Mouse (Mus musculus) heart, adult 11 months (tissue): Measurements from ENCODE around the gene Fbxw5.
"Not testable (repeated sequence)": the region's sequence is repeated elsewhere in the genome, so short reads cannot be mapped to it uniquely, and the experiment has no call there.

ENCODE experiments used
- DNase-seq: peaks from one replicate; pipeline ENCODE4 v3.0.0; 2022

Fbxw5 gene

DNA sequence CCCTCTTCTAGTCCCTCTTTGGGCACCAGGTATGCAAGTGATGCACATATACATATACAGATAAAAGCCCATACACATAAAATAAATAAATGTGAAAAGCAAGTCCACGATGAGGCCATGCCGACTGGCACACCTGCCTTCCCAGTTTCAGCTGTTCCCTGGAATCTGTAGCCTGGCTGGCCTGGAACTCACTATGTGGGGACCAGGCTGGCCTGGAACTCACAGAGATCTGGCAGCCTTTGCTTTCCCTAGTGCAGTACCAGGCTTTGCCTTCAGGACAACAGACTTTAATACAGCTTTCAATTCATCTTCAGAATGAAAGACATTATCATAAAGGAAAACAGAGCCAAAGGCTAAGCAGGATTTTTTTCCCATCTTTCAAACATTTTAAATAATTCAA lies 33.2 kb downstream of the Fbxw5 start:
- no peak for DNase-seq

- DNase-seq: peak; percentile 99
Measured at GRCm38 (mm10) chr2:25534178-25534865, 33.8 kb downstream of the Fbxw5 start.

DNA sequence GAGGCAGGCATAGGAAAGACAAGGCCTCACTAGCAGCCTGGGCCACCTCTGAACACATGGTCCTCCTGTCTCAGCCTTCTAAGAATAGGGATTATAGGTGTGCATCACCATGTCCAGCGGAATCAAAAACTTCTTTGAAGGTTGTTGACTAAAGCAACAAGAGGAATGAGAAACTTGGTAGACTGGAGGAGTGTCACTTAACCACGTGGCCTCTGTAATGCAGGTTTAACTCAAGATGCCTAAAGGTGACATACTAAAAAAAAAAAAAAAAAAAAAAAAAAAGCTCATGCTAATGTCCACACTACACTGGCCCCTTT lies 34.3 kb downstream of the Fbxw5 start:
- DNase-seq: no peak

DNA sequence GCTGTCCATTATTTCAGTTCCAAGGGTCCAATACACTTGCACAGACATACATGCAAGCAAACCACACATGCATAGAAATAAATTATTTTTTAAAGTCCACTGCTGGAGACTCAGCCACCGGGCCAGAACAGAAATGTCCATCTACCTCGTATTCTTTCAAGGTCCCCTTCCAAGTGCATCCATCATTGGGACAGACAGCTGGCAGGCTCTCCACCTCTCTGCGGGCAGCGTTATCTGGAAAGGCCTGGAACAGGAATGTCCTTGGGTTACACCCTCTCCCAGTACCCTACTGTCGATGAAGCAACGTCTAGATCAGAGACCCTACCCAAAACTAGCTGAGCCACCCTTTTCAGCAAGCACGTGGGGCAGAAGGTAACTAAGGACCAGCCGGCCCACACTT lies 36.0 kb downstream of the Fbxw5 start:
- DNase-seq: no peak

DNA sequence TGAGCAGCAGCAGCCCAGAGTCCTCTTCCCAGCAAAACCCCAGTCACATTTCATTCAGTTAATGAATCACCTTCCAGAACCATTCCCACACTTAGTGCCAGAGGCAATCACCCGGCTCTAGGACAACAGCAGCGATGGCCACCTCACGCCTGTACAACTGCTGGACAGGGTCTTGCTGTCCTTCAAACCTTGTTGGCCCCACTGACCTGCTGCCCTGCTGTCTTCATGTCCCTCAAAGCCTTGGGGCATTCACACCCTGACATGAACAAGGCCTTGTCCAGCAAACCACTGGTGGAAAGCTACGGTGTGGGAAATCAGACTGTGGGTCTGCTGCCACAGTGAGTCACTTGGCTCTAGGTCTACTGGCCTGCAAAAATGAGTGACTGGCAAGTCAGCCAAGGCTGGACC lies 40.0 kb downstream of the Fbxw5 start:
- DNase-seq: peak; percentile 95

GRCm38 (mm10) chr2:25541644-25542367 lies 41.3 kb downstream of the Fbxw5 start:
- DNase-seq: no peak

GRCm38 (mm10) chr2:25545996-25546810 lies 45.7 kb downstream of the Fbxw5 start:
- peak; percentile 90 for DNase-seq

- DNase-seq: peak; percentile 100
Measured at GRCm38 (mm10) chr2:25546811-25547491, 46.4 kb downstream of the Fbxw5 start, which contains the start of gene Traf2. Gene Traf2 (minus strand): TSS chr2:25546940.

DNA sequence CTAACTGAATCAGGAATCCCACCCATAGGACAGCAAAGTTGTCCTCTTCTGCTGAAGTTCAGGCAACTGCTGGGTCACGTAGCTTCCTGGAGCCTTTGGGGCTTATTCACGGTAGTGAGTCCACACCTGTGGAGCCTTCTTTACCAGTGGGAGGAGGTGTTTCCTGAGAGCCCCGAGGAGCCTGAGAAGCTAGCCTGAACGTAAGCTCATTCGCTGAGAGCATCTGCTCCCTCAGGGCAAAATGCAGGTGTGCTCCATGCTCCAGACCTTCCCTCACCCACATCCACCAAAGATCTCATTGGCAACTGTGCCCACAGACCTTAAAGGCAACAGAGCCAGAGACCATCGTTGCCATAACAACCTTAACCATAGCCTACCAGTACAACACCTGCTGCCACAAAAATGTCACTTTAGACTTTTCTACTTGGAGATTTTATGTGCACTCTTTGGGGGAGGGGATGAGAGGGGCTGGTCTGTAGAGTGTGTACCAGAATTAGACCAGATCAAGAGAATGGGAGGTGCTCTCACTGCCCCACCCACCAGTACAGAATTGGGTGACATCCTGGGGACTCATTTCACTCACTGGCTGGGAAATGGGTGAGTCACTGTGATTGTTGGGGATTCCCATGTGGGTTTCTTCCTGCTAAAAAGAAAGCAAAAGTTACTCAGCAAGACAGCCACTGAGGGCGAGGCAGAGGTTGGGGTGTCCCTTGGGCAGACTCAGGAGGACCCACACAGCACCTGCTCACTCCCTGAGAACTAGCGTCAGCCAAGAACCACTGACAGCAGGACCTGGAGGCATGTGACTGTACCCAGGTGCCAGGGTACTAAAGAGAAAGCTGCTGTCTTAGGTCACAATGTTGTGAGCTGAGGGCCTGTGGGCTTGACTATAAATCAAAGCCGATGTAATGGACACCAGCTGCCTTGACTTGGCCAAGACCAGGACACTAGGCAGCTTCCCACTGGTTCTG lies 48.8 kb downstream of the Fbxw5 start:
- DNase-seq: peak; percentile 96

DNA sequence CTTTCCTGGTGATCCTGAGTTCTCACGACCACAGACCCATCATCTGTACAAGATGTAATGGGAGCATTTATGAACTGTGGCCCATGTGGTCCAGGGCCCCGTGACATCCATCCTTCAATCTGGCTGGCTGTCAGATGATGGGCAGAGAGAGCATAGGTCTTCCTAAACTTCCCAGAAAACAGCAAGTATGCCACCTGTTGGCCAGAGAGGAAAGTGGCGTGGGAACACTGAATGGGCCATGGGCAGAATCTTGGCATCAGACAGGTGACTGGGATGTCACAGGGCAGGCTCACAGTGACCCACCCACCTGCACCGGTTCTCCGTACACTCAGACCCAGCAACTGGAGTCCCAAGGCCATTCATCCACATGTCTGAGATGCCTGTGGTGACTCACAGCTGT lies 50.6 kb downstream of the Fbxw5 start:
- peak; percentile 95 for DNase-seq

- DNase-seq: not testable (repeated sequence)
Measured at GRCm38 (mm10) chr2:25553171-25553786, 52.7 kb downstream of the Fbxw5 start.
